Mouse (Mus musculus) MEL (cell line): ENCODE measurements around the gene Helz2. TPM values are rescaled to one million over a fixed set of nuclear protein-coding genes. Genes with fewer than 3 reads are reported as not detected.
A peak's percentile ranks its signal among the peaks of the same experiment; 100 is the strongest.

Experiments used
- DNase-seq: peaks from one replicate; pipeline ENCODE4 v3.0.0; 2011; ENCODE audit warnings: low read depth, low spot score
- H3K27ac ChIP-seq: 2 replicates; pipeline ENCODE4 v1.5.1; 2012; ENCODE audit warnings: low read depth, mild to moderate bottlenecking, control low read depth, low read length, moderate library complexity; ENCODE audit not compliant: control insufficient read depth
- H3K27me3 ChIP-seq, 2 experiments: fragments of 150-350 bp in 1 of 2; sonication (generic) in 1 of 2; 2 replicates each; pipeline ENCODE4 v1.6.1; 2012; ENCODE audit warnings: low read length in 2 of 2, mild to moderate bottlenecking in 2 of 2, improper control_type of control experiment in 1 of 2, moderate library complexity in 1 of 2; ENCODE audit not compliant: insufficient read depth in 2 of 2, control insufficient read depth in 1 of 2
- H3K36me3 ChIP-seq, 2 experiments: 2 replicates each; pipeline ENCODE4 v1.6.1; 2012 to 2014; ENCODE audit warnings: low read length in 2 of 2, improper control_type of control experiment in 1 of 2, inconsistent platforms in 1 of 2, mild to moderate bottlenecking in 1 of 2; ENCODE audit not compliant: insufficient read depth in 2 of 2, control insufficient read depth in 1 of 2
- H3K4me1 ChIP-seq, 2 experiments: fragments of 150-350 bp in 1 of 2; sonication (generic) in 1 of 2; 2 replicates each; pipeline ENCODE4 v1.6.1; 2012; ENCODE audit warnings: low read length in 2 of 2, improper control_type of control experiment in 1 of 2, mild to moderate bottlenecking in 1 of 2; ENCODE audit not compliant: insufficient read depth in 2 of 2, control insufficient read depth in 1 of 2
- H3K4me3 ChIP-seq, 2 experiments: fragments of 150-350 bp in 1 of 2; sonication (generic) in 1 of 2; 2 replicates each; pipeline ENCODE4 v1.5.1; 2012; ENCODE audit warnings: low read depth in 2 of 2, low read length in 2 of 2, mild to moderate bottlenecking in 2 of 2, moderate library complexity in 2 of 2, control low read depth in 1 of 2, improper control_type of control experiment in 1 of 2; ENCODE audit not compliant: control insufficient read depth in 1 of 2, insufficient read depth in 1 of 2
- H3K79me2 ChIP-seq: 2 replicates; pipeline ENCODE4 v1.6.1; 2012; ENCODE audit warnings: mild to moderate bottlenecking, low read length, moderate library complexity; ENCODE audit not compliant: control insufficient read depth, poor library complexity, insufficient read depth
- H3K9ac ChIP-seq: 2 replicates; pipeline ENCODE4 v1.6.1; 2012; ENCODE audit warnings: low read depth, mild to moderate bottlenecking, control low read depth, low read length, moderate library complexity; ENCODE audit not compliant: control insufficient read depth, poor library complexity, severe bottlenecking
- H3K9me3 ChIP-seq: fragments of 150-350 bp; sonication (generic); replicated peaks from 2 replicates; pipeline ENCODE4 v1.6.1; 2012; ENCODE audit warnings: mild to moderate bottlenecking, low read length, improper control_type of control experiment, moderate library complexity; ENCODE audit not compliant: insufficient read depth
- BHLHE40 ChIP-seq: IDR thresholded peaks from 2 replicates; pipeline ENCODE4 v1.6.1; 2012; ENCODE audit warnings: low read depth, mild to moderate bottlenecking, inconsistent platforms, low read length, improper control_type of control experiment, borderline replicate concordance
- CTCF ChIP-seq, 3 experiments: IDR thresholded peaks in 2 of 3; conservative IDR thresholded peaks in 1 of 3; 2 replicates each; pipeline ENCODE4 v1.5.1; 2011 to 2012; ENCODE audit warnings: low read length in 3 of 3, low read depth in 2 of 3, mild to moderate bottlenecking in 2 of 3, improper control_type of control experiment in 1 of 3, inconsistent platforms in 1 of 3, mixed read lengths in 1 of 3, moderate library complexity in 1 of 3; ENCODE audit not compliant: control insufficient read depth in 1 of 3, insufficient read depth in 1 of 3, poor library complexity in 1 of 3, severe bottlenecking in 1 of 3
- ELF1 ChIP-seq: IDR thresholded peaks from 2 replicates; pipeline ENCODE4 v1.6.1; 2014; ENCODE audit warnings: low read depth, mild to moderate bottlenecking, inconsistent platforms, low read length, improper control_type of control experiment, moderate library complexity
- GABPA ChIP-seq: IDR thresholded peaks from 2 replicates; pipeline ENCODE4 v1.6.1; 2012; ENCODE audit warnings: low read depth, mild to moderate bottlenecking, inconsistent platforms, low read length, improper control_type of control experiment, moderate library complexity
- HCFC1 ChIP-seq: IDR thresholded peaks from 2 replicates; pipeline ENCODE4 v1.6.1; 2012; ENCODE audit warnings: low read depth, mild to moderate bottlenecking, inconsistent platforms, low read length, improper control_type of control experiment, moderate library complexity
- MAX ChIP-seq: IDR thresholded peaks from 2 replicates; pipeline ENCODE4 v1.6.1; 2011; ENCODE audit warnings: low read length, improper control_type of control experiment
- MAZ ChIP-seq: IDR thresholded peaks from 2 replicates; pipeline ENCODE4 v1.6.1; 2012; ENCODE audit warnings: low read depth, mild to moderate bottlenecking, inconsistent platforms, low read length, improper control_type of control experiment
- MEF2A ChIP-seq: IDR thresholded peaks from 2 replicates; pipeline ENCODE4 v1.6.1; 2014; ENCODE audit warnings: low read depth, mild to moderate bottlenecking, inconsistent platforms, low read length, improper control_type of control experiment; ENCODE audit not compliant: poor library complexity, insufficient replicate concordance, severe bottlenecking; ENCODE audit errors: extremely low read depth
- MYB ChIP-seq: IDR thresholded peaks from 2 replicates; pipeline ENCODE4 v1.6.1; 2011; ENCODE audit warnings: mild to moderate bottlenecking, low read depth, low read length, improper control_type of control experiment
- MYC ChIP-seq: IDR thresholded peaks from 2 replicates; pipeline ENCODE4 v1.6.1; 2011; ENCODE audit warnings: low read depth, mild to moderate bottlenecking, low read length, improper control_type of control experiment, moderate library complexity
- POLR2A ChIP-seq, 2 experiments: IDR thresholded peaks; 2 replicates each; pipeline ENCODE4 v1.6.1; 2011 to 2012; ENCODE audit warnings: low read length in 2 of 2, mild to moderate bottlenecking in 2 of 2, control low read depth in 1 of 2, improper control_type of control experiment in 1 of 2, low read depth in 1 of 2, moderate library complexity in 1 of 2; ENCODE audit not compliant: control insufficient read depth in 1 of 2, insufficient read depth in 1 of 2, poor library complexity in 1 of 2
- RAD21 ChIP-seq: IDR thresholded peaks from 2 replicates; pipeline ENCODE4 v1.6.1; 2011; ENCODE audit warnings: mild to moderate bottlenecking, low read depth, low read length, improper control_type of control experiment
- SIN3A ChIP-seq: IDR thresholded peaks from 2 replicates; pipeline ENCODE4 v1.6.1; 2012; ENCODE audit warnings: low read length, improper control_type of control experiment, inconsistent platforms
- SMC3 ChIP-seq: IDR thresholded peaks from 2 replicates; pipeline ENCODE4 v1.6.1; 2011; ENCODE audit warnings: low read depth, low read length, improper control_type of control experiment
- TAL1 ChIP-seq: IDR thresholded peaks from 2 replicates; pipeline ENCODE4 v1.6.1; 2012; ENCODE audit warnings: mild to moderate bottlenecking, inconsistent platforms, low read length, moderate library complexity, mixed read lengths
- TCF12 ChIP-seq: IDR thresholded peaks from 2 replicates; pipeline ENCODE4 v1.6.1; 2014; ENCODE audit warnings: low read depth, mild to moderate bottlenecking, inconsistent platforms, low read length, improper control_type of control experiment, moderate library complexity
- USF2 ChIP-seq, 2 experiments: IDR thresholded peaks; 2 replicates each; pipeline ENCODE4 v1.6.1; 2011 to 2012; ENCODE audit warnings: improper control_type of control experiment in 2 of 2, low read length in 2 of 2, borderline replicate concordance in 1 of 2, inconsistent platforms in 1 of 2, low read depth in 1 of 2, mild to moderate bottlenecking in 1 of 2; ENCODE audit not compliant: insufficient read depth in 1 of 2
- ZC3H11A ChIP-seq: IDR thresholded peaks from 2 replicates; pipeline ENCODE4 v1.6.1; 2012; ENCODE audit warnings: low read depth, mild to moderate bottlenecking, inconsistent platforms, low read length, improper control_type of control experiment
- polyA plus RNA-seq, 2 experiments: library from polyadenylated mRNA; stranded (reverse) in 1 of 2; unstranded in 1 of 2; fragments of >175 nt in 1 of 2; fragments of >200 nt in 1 of 2; gene quantifications; 2 replicates each; pipeline versions ENCODE4 v1.2.1 to v1.2.4; 2012; ENCODE audit warnings: low replicate concordance in 2 of 2, low read depth in 1 of 2; ENCODE audit not compliant: insufficient read length in 2 of 2, insufficient read depth in 1 of 2, missing spikeins in 1 of 2
- total RNA-seq: library from RNA; depleted of rRNA; stranded (reverse); fragments of 300-350 nt; gene quantifications from 2 replicates; pipeline ENCODE4 v1.2.3, GENCODE M21; 2012

Gene Helz2
- total and polyA plus RNA-seq, 3 experiments, result 6.2 to 12.0 TPM; not detected in 1

DNA sequence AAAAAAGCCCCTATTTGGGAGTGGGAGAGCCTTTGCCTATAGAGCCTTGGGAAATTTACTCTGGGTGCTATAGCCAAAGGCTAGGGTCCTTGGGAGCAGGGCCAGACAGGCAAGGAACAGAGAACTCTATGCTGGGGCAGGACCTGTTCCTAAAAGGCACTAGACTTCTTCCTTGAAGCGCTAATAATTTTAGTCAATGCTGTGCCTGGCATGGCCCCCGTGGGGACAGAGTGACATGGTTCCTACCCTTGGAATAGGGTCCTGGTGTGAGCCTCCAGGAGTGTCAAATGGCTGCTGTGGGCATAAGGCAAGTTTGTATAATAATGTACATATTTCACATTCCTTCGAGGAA, 463 bp upstream of the Helz2 start:
- H3K36me3 ChIP-seq, result peaks cover 0 to 17% of the 10 kb centered on the region in 2 experiments; a peak in 2 of 4 replicates
- peak overlapping the region; percentile 70 for H3K9ac ChIP-seq
- DNase-seq, result no peak
- no peak overlapping the region for H3K27ac ChIP-seq
- peak overlapping the region; percentile 98 to 100 for H3K4me3 ChIP-seq
- H3K27me3 ChIP-seq, result no peaks in the 10 kb centered on the region
- peaks cover 7% of the 10 kb centered on the region; the same call in 1 of the 2 replicates for H3K79me2 ChIP-seq
- H3K9me3 ChIP-seq, result no peaks in the 10 kb centered on the region
- peaks cover 2 to 15% of the 10 kb centered on the region in 2 experiments for H3K4me1 ChIP-seq
- TF ChIP-seq ELF1, result no peak
- no peak for TF ChIP-seq MYB
- TF ChIP-seq ZC3H11A, result no peak
- no peak for TF ChIP-seq GABPA
- TF ChIP-seq USF2 (IDR thresholded peaks at IDR 0.05; ENCODE audit: borderline replicate concordance in 1 of 2, insufficient read depth in 1 of 2, low read depth in 1 of 2, low read length in 2 of 2), result no peak
- TF ChIP-seq MAX, result no peak
- no peak for TF ChIP-seq POLR2A (IDR thresholded peaks at IDR 0.05; ENCODE audit: control insufficient read depth in 1 of 2, insufficient read depth in 1 of 2, low read depth in 1 of 2, low read length in 2 of 2, poor library complexity in 1 of 2)
- no peak for TF ChIP-seq SIN3A

DNA sequence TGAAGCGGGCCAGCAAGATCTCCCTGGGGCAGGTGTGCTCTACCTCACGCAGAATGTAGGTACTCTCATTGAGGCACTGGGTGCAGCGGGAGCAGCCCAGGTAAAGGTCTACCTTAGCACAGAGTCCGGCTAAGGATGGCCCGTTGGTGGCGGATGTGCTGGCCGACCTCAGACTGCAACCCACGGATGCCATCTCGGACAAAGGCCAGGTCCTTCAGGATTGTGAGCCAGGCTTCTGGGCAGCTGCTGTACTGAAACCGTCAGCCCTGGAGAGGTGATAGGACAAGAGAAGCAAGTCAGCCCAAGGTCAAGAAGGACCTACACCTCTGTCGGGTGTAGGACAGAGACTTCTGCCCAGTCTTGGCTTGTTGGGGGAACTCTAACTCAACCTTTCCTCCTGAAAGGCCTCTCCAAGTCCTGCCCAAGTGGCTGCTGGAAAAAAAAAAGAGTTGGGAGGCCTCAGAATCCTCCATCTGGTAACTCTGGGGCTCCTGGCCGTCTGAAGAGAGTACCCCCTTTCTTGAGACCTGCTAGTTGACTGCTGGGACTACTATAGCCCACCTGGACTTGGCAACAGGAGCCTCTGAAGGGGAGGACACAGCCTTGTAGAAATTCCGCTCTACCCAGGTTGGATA, 904 bp downstream of the Helz2 start:
- no peak for TF ChIP-seq RAD21
- TF ChIP-seq MAZ, result no peak
- TF ChIP-seq MEF2A, result no peak
- TF ChIP-seq TCF12, result no peak
- no peak for TF ChIP-seq MYC
- TF ChIP-seq CTCF (IDR thresholded peaks at IDR 0.05 in 2 of 3, conservative IDR thresholded peaks at IDR 0.05 in 1 of 3; ENCODE audit: control insufficient read depth in 1 of 3, insufficient read depth in 1 of 3, low read depth in 2 of 3, low read length in 3 of 3, poor library complexity in 1 of 3, severe bottlenecking in 1 of 3), result no peak
- TF ChIP-seq HCFC1, result no peak
- TF ChIP-seq BHLHE40, result no peak
- no peak for TF ChIP-seq SMC3
- no peak for TF ChIP-seq USF2 (IDR thresholded peaks at IDR 0.05; ENCODE audit: borderline replicate concordance in 1 of 2, insufficient read depth in 1 of 2, low read depth in 1 of 2, low read length in 2 of 2)
- no peak for TF ChIP-seq SIN3A
- TF ChIP-seq TAL1, result no peak
- Histone ChIP-seq H3K27ac (no peak overlapping the region), H3K27me3 (no peaks in the 10 kb centered on the region), H3K36me3 (peaks cover 0 to 17% of the 10 kb centered on the region in 2 experiments; a peak in 2 of 4 replicates), H3K4me3 (peak overlapping the region; percentile 98 to 100), H3K79me2 (peaks cover 7% of the 10 kb centered on the region; the same call in 1 of the 2 replicates), H3K4me1 (peaks cover 2 to 15% of the 10 kb centered on the region in 2 experiments), H3K9me3 (no peaks in the 10 kb centered on the region), H3K9ac (peak overlapping the region; percentile 94)
- DNase-seq, result no peak
